Mouse (Mus musculus): Measurements from ENCODE around the gene Clip1.
"Not testable (repeated sequence)": the region's sequence is repeated elsewhere in the genome, so short reads cannot be mapped to it uniquely, and the experiment has no call there.

Gene Clip1

GRCm38 (mm10) chr5:123684221-123685144 lies at the start of gene Clip1:
Clip1 (minus strand) TSS chr5:123684618.
- DNase-seq (ENCODE audit: low read depth, low spot score) = no peak

- DNase-seq (ENCODE audit: low read depth, low spot score) = peak; percentile 52
These were observed 46.6 kb upstream of the Clip1 start for GRCm38 (mm10) chr5:123730981-123731380.

GRCm38 (mm10) chr5:123723816-123724215 lies 39.4 kb upstream of the Clip1 start:
- not testable (repeated sequence) for DNase-seq (ENCODE audit: low read depth, low spot score)

- DNase-seq (ENCODE audit: low read depth, low spot score) = peak; percentile 90
These were observed 36.2 kb upstream of the Clip1 start, which contains the start of gene Zcchc8 for GRCm38 (mm10) chr5:123720328-123721311. Zcchc8 (minus strand) TSS chr5:123721100.

- no peak for DNase-seq (ENCODE audit: low read depth, low spot score)
These were observed 30.2 kb upstream of the Clip1 start for GRCm38 (mm10) chr5:123714622-123715021.

- no peak for DNase-seq (ENCODE audit: low read depth, low spot score)
These were observed 29.4 kb upstream of the Clip1 start for GRCm38 (mm10) chr5:123713782-123714181.

- no peak for DNase-seq (ENCODE audit: low read depth, low spot score)
These were observed 25.2 kb upstream of the Clip1 start for GRCm38 (mm10) chr5:123709571-123709970.

GRCm38 (mm10) chr5:123708598-123708997 lies 24.2 kb upstream of the Clip1 start:
- peak; percentile 47 for DNase-seq (ENCODE audit: low read depth, low spot score)

- DNase-seq (ENCODE audit: low read depth, low spot score) = peak; percentile 77
These were observed 16.2 kb upstream of the Clip1 start for GRCm38 (mm10) chr5:123700625-123701024.

GRCm38 (mm10) chr5:123699198-123699597 lies 14.8 kb upstream of the Clip1 start:
- peak; percentile 90 for DNase-seq (ENCODE audit: low read depth, low spot score)

GRCm38 (mm10) chr5:123696961-123697360 lies 12.5 kb upstream of the Clip1 start:
- no peak for DNase-seq (ENCODE audit: low read depth, low spot score)

GRCm38 (mm10) chr5:123696244-123696643 lies 11.8 kb upstream of the Clip1 start:
- no peak for DNase-seq (ENCODE audit: low read depth, low spot score)

GRCm38 (mm10) chr5:123694468-123694867 lies 10.1 kb upstream of the Clip1 start:
- DNase-seq (ENCODE audit: low read depth, low spot score) = peak; percentile 60

- peak; percentile 71 for DNase-seq (ENCODE audit: low read depth, low spot score)
These were observed 819 bp downstream of the Clip1 start for GRCm38 (mm10) chr5:123683377-123684220.

GRCm38 (mm10) chr5:123683043-123683376 lies 1.4 kb downstream of the Clip1 start:
- DNase-seq (ENCODE audit: low read depth, low spot score) = peak; percentile 59

- DNase-seq (ENCODE audit: low read depth, low spot score) = peak; percentile 65
These were observed 2.0 kb downstream of the Clip1 start for GRCm38 (mm10) chr5:123682372-123682771.

- no peak for DNase-seq (ENCODE audit: low read depth, low spot score)
These were observed 4.7 kb downstream of the Clip1 start for GRCm38 (mm10) chr5:123679546-123680263.

GRCm38 (mm10) chr5:123679106-123679505 lies 5.3 kb downstream of the Clip1 start:
- DNase-seq (ENCODE audit: low read depth, low spot score) = no peak

GRCm38 (mm10) chr5:123675717-123676116 lies 8.7 kb downstream of the Clip1 start:
- no peak for DNase-seq (ENCODE audit: low read depth, low spot score)

GRCm38 (mm10) chr5:123675221-123675620 lies 9.2 kb downstream of the Clip1 start:
- DNase-seq (ENCODE audit: low read depth, low spot score) = peak; percentile 78

GRCm38 (mm10) chr5:123671473-123671820 lies 13.0 kb downstream of the Clip1 start:
- DNase-seq (ENCODE audit: low read depth, low spot score) = no peak

Measured in skeletal muscle tissue, adult 2 months (tissue).